14 mouse cellular contexts compared by ENCODE assay signal in the genomic region with DNA sequence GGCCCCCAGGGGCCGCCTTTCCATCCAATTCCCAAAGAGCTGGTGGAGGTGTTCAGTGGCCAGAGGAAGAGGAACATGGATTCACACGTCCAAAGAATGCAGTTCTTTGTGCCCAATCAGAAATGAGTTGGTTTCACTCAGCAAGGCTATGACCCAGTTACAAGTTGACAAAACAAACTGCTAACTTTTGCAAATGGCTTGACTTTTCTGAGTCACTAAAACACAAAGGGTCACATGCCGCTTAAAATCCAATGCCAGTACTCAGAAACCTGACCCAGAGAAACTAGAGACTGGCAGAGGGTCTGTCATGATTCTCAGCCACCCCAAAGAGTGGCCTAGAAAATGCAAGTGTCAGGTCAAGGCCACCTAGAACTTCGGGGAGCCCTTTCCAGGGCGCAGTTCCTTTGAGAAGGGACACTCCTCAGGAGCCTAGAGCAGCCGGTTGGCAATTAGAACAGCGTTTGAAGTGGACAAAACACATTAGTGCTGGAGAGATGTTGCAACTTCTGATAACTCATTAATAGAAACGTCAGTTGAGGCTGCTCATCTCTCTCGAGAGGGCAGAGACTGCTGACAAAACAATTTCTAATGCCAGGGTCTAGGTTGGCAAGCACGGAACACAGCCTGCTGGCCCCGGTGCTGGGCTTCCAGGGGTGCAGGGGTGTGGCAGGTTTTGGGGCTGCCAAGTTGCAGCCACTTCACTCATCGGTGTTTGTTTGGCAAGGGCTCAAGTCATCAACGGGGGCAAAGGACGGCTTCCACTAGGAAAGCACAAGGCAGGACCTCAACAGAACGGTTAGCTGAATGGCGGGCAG.
DNase-seq lines count a peak whose midpoint lies in the region; ATAC-seq and TF ChIP-seq lines count a peak whose summit lies in the region.
"Had no signal": no experiment of that assay in that cellular context is flagged by ENCODE, and none has a peak within 500 bp of the region (broad histone marks: within the 10 kb centered on the region; RNA-seq: fewer than 3 reads in every experiment).

No protein-coding gene starts in this region.

- H3K36me3 ChIP-seq in limb, embryonic 12.5 days, result peaks cover 22% of the 10 kb centered on the region
- H3K36me3 ChIP-seq in limb, embryonic 10.5 days, result peaks cover 28% of the 10 kb centered on the region
- H3K36me3 ChIP-seq in midbrain, embryonic 16.5 days (ENCODE audit: control insufficient read depth, insufficient read depth, low read length), result no peaks in the 10 kb centered on the region

- TF ChIP-seq CTCF in gastrocnemius, adult 2 months (IDR thresholded peaks at IDR 0.05), result no peak

- no peaks in the 10 kb centered on the region for H3K27me3 ChIP-seq in limb, embryonic 12.5 days
- H3K27me3 ChIP-seq in limb, embryonic 10.5 days (ENCODE audit: low read depth, poor library complexity, severe bottlenecking), result no peaks in the 10 kb centered on the region
- no peaks in the 10 kb centered on the region for H3K27me3 ChIP-seq in midbrain, embryonic 16.5 days (ENCODE audit: control insufficient read depth, insufficient read depth, low read depth, low read length)
- H3K27me3 ChIP-seq: midbrain, embryonic 12.5 days; neural tube, embryonic 12.5 days had no signal

- 82% methylated on average over 16 of the region's 16 CpGs for whole genome bisulfite sequencing in limb, embryonic 12.5 days
- 83% methylated on average over 16 of the region's 16 CpGs for WGBS in limb, embryonic 10.5 days
- 76% methylated on average over 16 of the region's 16 CpGs for WGBS in midbrain, embryonic 16.5 days

- H3K4me1 ChIP-seq in limb, embryonic 12.5 days (replicated peaks), result no peaks in the 10 kb centered on the region
- H3K4me1 ChIP-seq in limb, embryonic 10.5 days, result no peaks in the 10 kb centered on the region
- H3K4me1 ChIP-seq in midbrain, embryonic 16.5 days (ENCODE audit: control insufficient read depth, insufficient read depth, low read length), result no peaks in the 10 kb centered on the region
- H3K4me1 ChIP-seq: neural tube, embryonic 12.5 days had no signal

- H3K9me3 ChIP-seq in limb, embryonic 12.5 days, result no peaks in the 10 kb centered on the region
- H3K9me3 ChIP-seq in limb, embryonic 10.5 days (replicated peaks), result no peaks in the 10 kb centered on the region
- H3K9me3 ChIP-seq in midbrain, embryonic 16.5 days (replicated peaks; ENCODE audit: control insufficient read depth, low read length, poor library complexity, severe bottlenecking), result no peaks in the 10 kb centered on the region
- H3K9me3 ChIP-seq: midbrain, embryonic 12.5 days; neural tube, embryonic 12.5 days had no signal

- peak; percentile 50 for DNase-seq in gastrocnemius, adult 2 months
- DNase-seq in gastrocnemius, postnatal 36 days, result no peak
- DNase-seq in limb, embryonic 10.5 days (ENCODE audit: low spot score), result no peak
- peak; percentile 47 for DNase-seq in adrenal gland, postnatal 10 days
- DNase-seq in kidney, postnatal 36 days, result peak; percentile 79 to 87
- DNase-seq: cerebellum, adult 11-12 months; layer of hippocampus, postnatal 36 days; lung, embryonic 14.5 days; thymus, postnatal 25 days had no signal

- no peak for ATAC-seq in limb, embryonic 12.5 days (ENCODE audit: insufficient number of reproducible peaks, insufficient read depth, low FRiP score, low TSS enrichment, low read depth)
- ATAC-seq in midbrain, embryonic 16.5 days, result no peak
- no peak for ATAC-seq in monocyte, adult 5-6 weeks (replicated peaks; ENCODE audit: insufficient number of reproducible peaks, low FRiP score, low TSS enrichment, poor library complexity, severe bottlenecking)

- intact Hi-C loops in gastrocnemius, adult 2 months (cut with DNase I), result no loop called here
- intact Hi-C loops in gastrocnemius, postnatal 36 days (cut with DNase I), result loop anchor here (5.0 kb wide), 1 partner anchor 145 kb away; no protein-coding TSS in a partner anchor

- no peak overlapping the region for H3K4me3 ChIP-seq in gastrocnemius, adult 2 months
- H3K4me3 ChIP-seq in limb, embryonic 12.5 days (replicated peaks), result no peak overlapping the region
- H3K4me3 ChIP-seq in limb, embryonic 10.5 days, result no peak overlapping the region
- no peak overlapping the region for H3K4me3 ChIP-seq in midbrain, embryonic 16.5 days (ENCODE audit: low read depth, low read length)
- H3K4me3 ChIP-seq: midbrain, embryonic 12.5 days; neural tube, embryonic 12.5 days had no signal

- no peak overlapping the region for H3K9ac ChIP-seq in limb, embryonic 12.5 days (replicated peaks)
- no peak overlapping the region for H3K9ac ChIP-seq in midbrain, embryonic 16.5 days (ENCODE audit: low read depth, low read length)
- H3K9ac ChIP-seq: lung, embryonic 14.5 days; midbrain, embryonic 12.5 days; neural tube, embryonic 12.5 days had no signal

- peak overlapping the region; percentile 53 for H3K27ac ChIP-seq in gastrocnemius, adult 2 months
- H3K27ac ChIP-seq in limb, embryonic 12.5 days, result 0 out of 2 replicates have a peak overlapping the region, but pooled peaks have one; percentile 17
- H3K27ac ChIP-seq in limb, embryonic 10.5 days, result no peak overlapping the region
- no peak overlapping the region for H3K27ac ChIP-seq in midbrain, embryonic 16.5 days (ENCODE audit: low read length)
- H3K27ac ChIP-seq: midbrain, embryonic 12.5 days; neural tube, embryonic 12.5 days had no signal

- no peak overlapping the region for H3K4me2 ChIP-seq in limb, embryonic 12.5 days
- H3K4me2 ChIP-seq in midbrain, embryonic 16.5 days (ENCODE audit: low read length), result no peak overlapping the region
- H3K4me2 ChIP-seq: lung, embryonic 14.5 days; midbrain, embryonic 12.5 days; neural tube, embryonic 12.5 days had no signal

Comparison
In these comparisons a context has a peak if more than half of its experiments do, and no peak if none do; other contexts are left out.
1. DNase-seq: peak in gastrocnemius, adult 2 months (single experiment), adrenal gland, postnatal 10 days (single experiment) and kidney, postnatal 36 days (2 of 2); none in gastrocnemius, postnatal 36 days (0 of 2) and limb, embryonic 10.5 days (single experiment).
2. H3K27ac ChIP-seq: peak in gastrocnemius, adult 2 months (single experiment) and limb, embryonic 12.5 days (single experiment); none in limb, embryonic 10.5 days (single experiment) and midbrain, embryonic 16.5 days (single experiment).